Mouse (Mus musculus) liver (tissue): Measurements from ENCODE around the gene Egln1.

Source experiments
- DNase-seq: peaks from one replicate; pipeline ENCODE4 v3.0.0-alpha.2; 2020; ENCODE audit warnings: mixed read lengths

Egln1 gene

GRCm38 (mm10) chr8:124949209-124950068 is at the start of gene Egln1:
Gene Egln1 (minus strand): TSS chr8:124949324.
- peak; percentile 84 for DNase-seq

GRCm38 (mm10) chr8:124995776-124996175 is 46.7 kb upstream of the Egln1 start:
- no peak for DNase-seq

GRCm38 (mm10) chr8:124991668-124991926 is 42.5 kb upstream of the Egln1 start:
- no peak for DNase-seq

- no peak for DNase-seq
Measured at GRCm38 (mm10) chr8:124990923-124991667, 42.0 kb upstream of the Egln1 start.

- DNase-seq, result no peak
Measured at GRCm38 (mm10) chr8:124980828-124981227, 31.7 kb upstream of the Egln1 start.

- no peak for DNase-seq
Measured at GRCm38 (mm10) chr8:124980036-124980435, 30.9 kb upstream of the Egln1 start.

- no peak for DNase-seq
Measured at GRCm38 (mm10) chr8:124978026-124978425, 28.9 kb upstream of the Egln1 start.

GRCm38 (mm10) chr8:124976211-124976610 is 27.1 kb upstream of the Egln1 start:
- DNase-seq, result no peak

GRCm38 (mm10) chr8:124974254-124974653 is 25.1 kb upstream of the Egln1 start:
- no peak for DNase-seq

GRCm38 (mm10) chr8:124973221-124973620 is 24.1 kb upstream of the Egln1 start:
- no peak for DNase-seq

GRCm38 (mm10) chr8:124970312-124970933 is 21.3 kb upstream of the Egln1 start:
- DNase-seq, result no peak

- no peak for DNase-seq
Measured at GRCm38 (mm10) chr8:124964966-124965365, 15.8 kb upstream of the Egln1 start.

GRCm38 (mm10) chr8:124963246-124963645 is 14.1 kb upstream of the Egln1 start:
- DNase-seq, result no peak

- DNase-seq, result no peak
Measured at GRCm38 (mm10) chr8:124960226-124960880, 11.2 kb upstream of the Egln1 start.

GRCm38 (mm10) chr8:124959462-124960225 is 10.5 kb upstream of the Egln1 start:
- no peak for DNase-seq

GRCm38 (mm10) chr8:124954572-124955082 is 5.5 kb upstream of the Egln1 start:
- DNase-seq, result no peak

- no peak for DNase-seq
Measured at GRCm38 (mm10) chr8:124953188-124953587, 4.1 kb upstream of the Egln1 start.

- DNase-seq, result no peak
Measured at GRCm38 (mm10) chr8:124950865-124951264, 1.7 kb upstream of the Egln1 start.

GRCm38 (mm10) chr8:124950069-124950456 is 939 bp upstream of the Egln1 start:
- DNase-seq, result no peak

GRCm38 (mm10) chr8:124948733-124949111 is 402 bp downstream of the Egln1 start:
- DNase-seq, result no peak

- peak; percentile 44 for DNase-seq
Measured at GRCm38 (mm10) chr8:124947865-124948732, 1.0 kb downstream of the Egln1 start.
